Mouse (Mus musculus): ENCODE data around the gene Fbxo40. TPM values are rescaled to one million over a fixed set of nuclear protein-coding genes. Genes with fewer than 3 reads are reported as not detected.

Gene Fbxo40
- polyA plus RNA-seq, 1 experiment from 2014 or later, result not detected

DNA sequence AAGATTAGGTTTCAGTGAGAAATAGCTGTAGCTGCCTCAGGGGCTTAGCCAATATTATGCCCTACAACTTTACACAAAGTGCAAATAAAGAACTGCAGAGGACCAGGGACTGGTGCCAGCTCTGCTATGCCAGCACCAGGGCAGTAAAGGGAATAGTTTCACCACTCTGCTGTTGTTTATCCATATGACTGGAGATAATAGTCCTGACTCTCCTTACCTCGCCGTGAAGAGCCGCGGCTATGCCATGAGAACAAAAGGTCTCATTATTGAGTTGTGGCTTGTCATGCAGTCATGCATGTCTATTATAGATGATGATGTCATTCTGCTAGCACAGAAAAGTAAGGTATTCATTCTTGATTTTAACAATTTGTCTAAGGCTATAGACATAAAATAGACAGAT lies 48.4 kb downstream of the Fbxo40 start:
- ATAC-seq (replicated peaks; ENCODE audit: low FRiP score, low TSS enrichment, low read depth), result no peak
- no peak for DNase-seq (ENCODE audit: low spot score)
- H3K4me1 ChIP-seq (replicated peaks; ENCODE audit: control insufficient read depth, insufficient read depth, low read length), result no peaks in the 10 kb centered on the region
- H3K4me3 ChIP-seq (ENCODE audit: low read depth, low read length), result no peak overlapping the region
- H3K4me2 ChIP-seq (ENCODE audit: low read length), result no peak overlapping the region
- H3K9me3 ChIP-seq (ENCODE audit: control insufficient read depth, low read length), result no peaks in the 10 kb centered on the region
- H3K27me3 ChIP-seq (replicated peaks; ENCODE audit: control insufficient read depth, insufficient read depth, low read length), result no peaks in the 10 kb centered on the region
- H3K36me3 ChIP-seq (ENCODE audit: control insufficient read depth, insufficient read depth, low read length), result no peaks in the 10 kb centered on the region
- no peak overlapping the region for H3K9ac ChIP-seq (ENCODE audit: low read length)
- WGBS, result 75% methylated on average over 4 of the region's 4 CpGs
- H3K27ac ChIP-seq (ENCODE audit: low read depth), result no peak overlapping the region

DNA sequence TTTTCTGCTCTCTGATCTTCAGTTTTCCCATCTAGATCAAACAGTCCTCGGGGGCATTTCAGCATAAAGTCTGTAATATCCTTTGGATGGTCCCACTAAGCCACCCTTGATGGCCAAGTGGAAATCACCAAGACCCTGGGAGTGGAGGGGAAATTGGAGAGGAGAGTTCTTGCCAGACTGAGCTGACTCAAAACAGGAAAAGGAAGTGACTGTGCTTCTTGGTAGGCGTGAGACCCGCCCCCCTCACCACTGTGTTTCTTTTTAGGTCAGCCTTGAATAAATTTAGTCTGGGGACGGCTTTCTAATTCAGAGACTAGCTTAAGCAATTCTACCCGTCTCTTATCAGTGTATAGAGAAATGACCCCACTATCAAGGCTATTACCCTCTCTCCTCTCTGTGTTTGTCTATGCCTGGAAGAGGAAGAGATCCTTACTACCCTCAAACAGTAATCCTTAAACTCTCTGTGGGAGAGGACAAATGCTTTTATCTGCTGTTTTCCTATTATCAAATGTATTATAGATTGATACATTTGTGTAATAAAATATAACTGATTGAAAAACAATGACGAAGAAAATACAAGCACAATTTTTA lies 49.0 kb downstream of the Fbxo40 start:
- H3K27me3 ChIP-seq (replicated peaks; ENCODE audit: control insufficient read depth, insufficient read depth, low read length), result no peaks in the 10 kb centered on the region
- no peak overlapping the region for H3K27ac ChIP-seq (ENCODE audit: low read depth)
- no peaks in the 10 kb centered on the region for H3K36me3 ChIP-seq (ENCODE audit: control insufficient read depth, insufficient read depth, low read length)
- no peak overlapping the region for H3K4me3 ChIP-seq (ENCODE audit: low read depth, low read length)
- no peaks in the 10 kb centered on the region for H3K9me3 ChIP-seq (ENCODE audit: control insufficient read depth, low read length)
- 68% methylated on average over 6 of the region's 6 CpGs for WGBS
- H3K4me2 ChIP-seq (ENCODE audit: low read length), result no peak overlapping the region
- H3K4me1 ChIP-seq (replicated peaks; ENCODE audit: control insufficient read depth, insufficient read depth, low read length), result no peaks in the 10 kb centered on the region
- no peak overlapping the region for H3K9ac ChIP-seq (ENCODE audit: low read length)
- no peak for DNase-seq (ENCODE audit: low spot score)
- ATAC-seq (replicated peaks; ENCODE audit: low FRiP score, low TSS enrichment, low read depth), result no peak

- Histone ChIP-seq H3K36me3 (ENCODE audit: control insufficient read depth, insufficient read depth, low read length) (peaks cover 18% of the 10 kb centered on the region), H3K4me2 (ENCODE audit: low read length) (no peak overlapping the region), H3K9me3 (ENCODE audit: control insufficient read depth, low read length) (no peaks in the 10 kb centered on the region), H3K27ac (ENCODE audit: low read depth) (no peak overlapping the region), H3K27me3 (replicated peaks; ENCODE audit: control insufficient read depth, insufficient read depth, low read length) (no peaks in the 10 kb centered on the region), H3K4me3 (ENCODE audit: low read depth, low read length) (no peak overlapping the region), H3K4me1 (replicated peaks; ENCODE audit: control insufficient read depth, insufficient read depth, low read length) (no peaks in the 10 kb centered on the region), H3K9ac (ENCODE audit: low read length) (no peak overlapping the region)
- 82% methylated on average over 3 of the region's 3 CpGs for WGBS
- no peak for ATAC-seq (replicated peaks; ENCODE audit: low FRiP score, low TSS enrichment, low read depth)
- no peak for DNase-seq (ENCODE audit: low spot score)
Observed at GRCm38 (mm10) chr16:36935814-36936213, 54.5 kb downstream of the Fbxo40 start.

GRCm38 (mm10) chr16:36934841-36935620 lies 55.2 kb downstream of the Fbxo40 start, which contains the start of gene Hcls1:
Gene Hcls1, plus strand, starts transcription at chr16:36934983.
- no peak within 1 kb of the TSS for H3K9ac ChIP-seq (ENCODE audit: low read length)
- H3K9me3 ChIP-seq (ENCODE audit: control insufficient read depth, low read length), result no peaks in the 10 kb centered on the region
- no peak for ATAC-seq (replicated peaks; ENCODE audit: low FRiP score, low TSS enrichment, low read depth)
- peaks cover 22% of the 10 kb centered on the region for H3K36me3 ChIP-seq (ENCODE audit: control insufficient read depth, insufficient read depth, low read length)
- H3K4me2 ChIP-seq (ENCODE audit: low read length), result no peak within 1 kb of the TSS
- no peak for DNase-seq (ENCODE audit: low spot score)
- H3K4me1 ChIP-seq (replicated peaks; ENCODE audit: control insufficient read depth, insufficient read depth, low read length), result no peaks in the 10 kb centered on the region
- H3K27ac ChIP-seq (ENCODE audit: low read depth), result peak within 1 kb of the TSS; percentile 43
- no peaks in the 10 kb centered on the region for H3K27me3 ChIP-seq (replicated peaks; ENCODE audit: control insufficient read depth, insufficient read depth, low read length)
- 78% methylated on average over 7 of the region's 7 CpGs for WGBS
- H3K4me3 ChIP-seq (ENCODE audit: low read depth, low read length), result no peak within 1 kb of the TSS; the same call in 1 of the 2 replicates

GRCm38 (mm10) chr16:36934131-36934840 lies 56.0 kb downstream of the Fbxo40 start:
- WGBS, result 50% methylated on average over 6 of the region's 6 CpGs
- H3K27ac ChIP-seq (ENCODE audit: low read depth), result peak overlapping the region; percentile 43; the same call in 1 of the 2 replicates
- no peaks in the 10 kb centered on the region for H3K4me1 ChIP-seq (replicated peaks; ENCODE audit: control insufficient read depth, insufficient read depth, low read length)
- H3K4me3 ChIP-seq (ENCODE audit: low read depth, low read length), result no peak overlapping the region
- no peaks in the 10 kb centered on the region for H3K9me3 ChIP-seq (ENCODE audit: control insufficient read depth, low read length)
- H3K4me2 ChIP-seq (ENCODE audit: low read length), result no peak overlapping the region
- ATAC-seq (replicated peaks; ENCODE audit: low FRiP score, low TSS enrichment, low read depth) (peak; percentile 52), DNase-seq (ENCODE audit: low spot score) (no peak)
- no peak overlapping the region for H3K9ac ChIP-seq (ENCODE audit: low read length)
- H3K27me3 ChIP-seq (replicated peaks; ENCODE audit: control insufficient read depth, insufficient read depth, low read length), result no peaks in the 10 kb centered on the region
- peaks cover 29% of the 10 kb centered on the region for H3K36me3 ChIP-seq (ENCODE audit: control insufficient read depth, insufficient read depth, low read length)

GRCm38 (mm10) chr16:36932546-36932945 lies 57.7 kb downstream of the Fbxo40 start:
- no peak for DNase-seq (ENCODE audit: low spot score)
- H3K9me3 ChIP-seq (ENCODE audit: control insufficient read depth, low read length), result no peaks in the 10 kb centered on the region
- no peaks in the 10 kb centered on the region for H3K4me1 ChIP-seq (replicated peaks; ENCODE audit: control insufficient read depth, insufficient read depth, low read length)
- H3K4me2 ChIP-seq (ENCODE audit: low read length), result no peak overlapping the region
- no peak overlapping the region for H3K27ac ChIP-seq (ENCODE audit: low read depth)
- no peaks in the 10 kb centered on the region for H3K27me3 ChIP-seq (replicated peaks; ENCODE audit: control insufficient read depth, insufficient read depth, low read length)
- H3K36me3 ChIP-seq (ENCODE audit: control insufficient read depth, insufficient read depth, low read length), result peaks cover 47% of the 10 kb centered on the region
- 94% methylated on average over 6 of the region's 6 CpGs for WGBS
- H3K4me3 ChIP-seq (ENCODE audit: low read depth, low read length), result no peak overlapping the region
- no peak overlapping the region for H3K9ac ChIP-seq (ENCODE audit: low read length)
- no peak for ATAC-seq (replicated peaks; ENCODE audit: low FRiP score, low TSS enrichment, low read depth)

DNA sequence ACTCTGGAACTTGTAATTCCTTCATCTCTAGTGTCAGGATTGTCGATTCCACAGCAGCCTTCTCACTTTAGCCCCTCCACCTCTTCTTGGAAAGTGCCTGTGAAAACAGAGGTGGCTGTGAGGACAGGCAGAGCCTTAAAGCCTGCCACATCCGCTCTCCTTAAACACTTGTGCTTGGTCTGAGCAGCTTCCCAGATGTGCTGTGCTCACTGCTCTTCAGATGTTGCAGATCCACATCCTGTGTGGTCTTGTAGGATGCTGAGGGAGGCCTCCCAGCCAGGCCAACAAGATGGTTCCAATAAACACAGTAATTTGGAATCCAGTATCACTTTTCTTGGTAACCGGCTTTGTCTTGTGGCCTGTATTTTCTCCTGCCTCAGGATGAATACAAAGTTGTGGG lies 58.3 kb downstream of the Fbxo40 start:
- Histone ChIP-seq H3K9me3 (ENCODE audit: control insufficient read depth, low read length) (no peaks in the 10 kb centered on the region), H3K36me3 (ENCODE audit: control insufficient read depth, insufficient read depth, low read length) (peaks cover 52% of the 10 kb centered on the region), H3K27me3 (replicated peaks; ENCODE audit: control insufficient read depth, insufficient read depth, low read length) (no peaks in the 10 kb centered on the region), H3K27ac (ENCODE audit: low read depth) (no peak overlapping the region), H3K4me2 (ENCODE audit: low read length) (no peak overlapping the region), H3K4me1 (replicated peaks; ENCODE audit: control insufficient read depth, insufficient read depth, low read length) (no peaks in the 10 kb centered on the region), H3K9ac (ENCODE audit: low read length) (no peak overlapping the region), H3K4me3 (ENCODE audit: low read depth, low read length) (no peak overlapping the region)
- DNase-seq (ENCODE audit: low spot score), result no peak
- ATAC-seq (replicated peaks; ENCODE audit: low FRiP score, low TSS enrichment, low read depth), result no peak
- 77% methylated on average over 3 of the region's 3 CpGs for WGBS

- ATAC-seq (replicated peaks; ENCODE audit: low FRiP score, low TSS enrichment, low read depth) (no peak), DNase-seq (ENCODE audit: low spot score) (no peak)
- H3K27ac ChIP-seq (ENCODE audit: low read depth), result no peak overlapping the region
- no peaks in the 10 kb centered on the region for H3K27me3 ChIP-seq (replicated peaks; ENCODE audit: control insufficient read depth, insufficient read depth, low read length)
- H3K4me1 ChIP-seq (replicated peaks; ENCODE audit: control insufficient read depth, insufficient read depth, low read length), result no peaks in the 10 kb centered on the region
- WGBS, result 86% methylated on average over 10 of the region's 10 CpGs
- no peak overlapping the region for H3K4me3 ChIP-seq (ENCODE audit: low read depth, low read length)
- H3K4me2 ChIP-seq (ENCODE audit: low read length), result no peak overlapping the region
- H3K36me3 ChIP-seq (ENCODE audit: control insufficient read depth, insufficient read depth, low read length), result peaks cover 58% of the 10 kb centered on the region
- no peaks in the 10 kb centered on the region for H3K9me3 ChIP-seq (ENCODE audit: control insufficient read depth, low read length)
- H3K9ac ChIP-seq (ENCODE audit: low read length), result no peak overlapping the region
Observed at GRCm38 (mm10) chr16:36931381-36931780, 58.9 kb downstream of the Fbxo40 start.

All from intestine, embryonic 14.5 days (tissue).